Mouse (Mus musculus) forebrain, embryonic 11.5 days (tissue): ENCODE data around the gene Cadps2. TPM values are rescaled to one million over a fixed set of nuclear protein-coding genes. Genes with fewer than 3 reads are reported as not detected.

Experiments
- ATAC-seq: fragments of 200-750 bp; cut with Nextera tagmentation; replicated peaks from 2 replicates; pipeline ENCODE4 v1.8.0; 2017; ENCODE audit warnings: moderate TSS enrichment; ENCODE audit not compliant: low FRiP score
- DNase-seq: peaks from one replicate; pipeline ENCODE4 v3.0.0-alpha.2; 2017; ENCODE audit warnings: low spot score
- H3K27ac ChIP-seq: fragments of 300-500 bp; sonication (generic); 2 replicates; pipeline ENCODE4 v1.5.1; 2014; ENCODE audit warnings: low read depth, low read length
- H3K27me3 ChIP-seq: fragments of 300-500 bp; sonication (generic); 2 replicates; pipeline ENCODE4 v1.6.1; 2014; ENCODE audit warnings: mild to moderate bottlenecking, low read length, mixed read lengths; ENCODE audit not compliant: control insufficient read depth, insufficient read depth
- H3K36me3 ChIP-seq: fragments of 300-500 bp; sonication (generic); 2 replicates; pipeline ENCODE4 v1.6.1; 2014; ENCODE audit warnings: mild to moderate bottlenecking, low read length, moderate library complexity, mixed read lengths; ENCODE audit not compliant: control insufficient read depth, insufficient read depth
- H3K4me1 ChIP-seq: fragments of 300-500 bp; sonication (generic); replicated peaks from 2 replicates; pipeline ENCODE4 v1.6.1; 2014; ENCODE audit warnings: low read length, mixed read lengths; ENCODE audit not compliant: control insufficient read depth, insufficient read depth
- H3K4me2 ChIP-seq: fragments of 300-500 bp; sonication (generic); 2 replicates; pipeline ENCODE4 v1.6.1; 2014; ENCODE audit warnings: low read depth, mild to moderate bottlenecking, low read length, moderate library complexity, mixed read lengths; ENCODE audit not compliant: severe bottlenecking
- H3K4me3 ChIP-seq: fragments of 300-500 bp; sonication (generic); 2 replicates; pipeline ENCODE4 v1.5.1; 2014; ENCODE audit warnings: low read depth, low read length
- H3K9ac ChIP-seq: fragments of 300-500 bp; sonication (generic); 2 replicates; pipeline ENCODE4 v1.6.1; 2014; ENCODE audit warnings: low read length
- H3K9me3 ChIP-seq: fragments of 300-500 bp; sonication (generic); 2 replicates; pipeline ENCODE4 v1.6.1; 2016; ENCODE audit warnings: low read length, mixed read lengths; ENCODE audit not compliant: control insufficient read depth
- WGBS: fragments of 180-500 bp; shearing (Covaris S2); extraction: QIAGEN DNeasy Blood & Tissue Kit; methylation state at CpG from one replicate; pipeline ENCODE4 v1.1.7; 2014; 5-methylcytosine and 5-hydroxymethylcytosine counted together
- polyA plus RNA-seq: library from polyadenylated mRNA; unstranded; fragments of >200 nt; fragmentation: Nextera tagmentation; extraction: Ambion mirVana; gene quantifications from 2 replicates; pipeline ENCODE4 v1.2.1, GENCODE M21; 2014

The Cadps2 gene
- polyA plus RNA-seq, 1 experiment from 2014 or later, result 3.8 TPM

DNA sequence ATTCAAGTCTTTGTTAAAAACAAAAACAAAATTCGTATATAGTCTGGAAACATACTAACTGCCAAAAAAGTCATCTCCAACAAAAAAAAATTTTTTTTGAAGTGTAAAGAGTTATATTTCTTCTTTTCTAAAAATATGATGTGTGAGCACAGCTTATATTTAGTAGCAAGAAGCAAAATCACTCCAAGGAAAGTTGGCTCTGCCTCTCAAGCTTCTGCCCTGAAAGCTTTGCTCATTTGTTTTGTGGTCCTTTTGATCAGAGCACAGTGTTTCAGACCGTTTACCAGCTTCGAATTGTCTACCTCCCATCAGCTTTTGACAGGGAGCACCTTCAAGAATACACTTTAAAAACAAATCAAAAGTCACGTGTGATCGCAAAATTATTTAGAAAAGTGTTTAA, 99.2 kb downstream of the Cadps2 start:
- Histone ChIP-seq H3K4me1 (no peaks in the 10 kb centered on the region), H3K4me3 (no peak overlapping the region), H3K4me2 (no peak overlapping the region), H3K36me3 (no peaks in the 10 kb centered on the region), H3K9me3 (no peaks in the 10 kb centered on the region; the same call in 1 of the 2 replicates), H3K9ac (no peak overlapping the region), H3K27me3 (no peaks in the 10 kb centered on the region), H3K27ac (no peak overlapping the region)
- ATAC-seq (no peak), DNase-seq (no peak)
- WGBS, result 71% methylated on average over 5 of the region's 5 CpGs

DNA sequence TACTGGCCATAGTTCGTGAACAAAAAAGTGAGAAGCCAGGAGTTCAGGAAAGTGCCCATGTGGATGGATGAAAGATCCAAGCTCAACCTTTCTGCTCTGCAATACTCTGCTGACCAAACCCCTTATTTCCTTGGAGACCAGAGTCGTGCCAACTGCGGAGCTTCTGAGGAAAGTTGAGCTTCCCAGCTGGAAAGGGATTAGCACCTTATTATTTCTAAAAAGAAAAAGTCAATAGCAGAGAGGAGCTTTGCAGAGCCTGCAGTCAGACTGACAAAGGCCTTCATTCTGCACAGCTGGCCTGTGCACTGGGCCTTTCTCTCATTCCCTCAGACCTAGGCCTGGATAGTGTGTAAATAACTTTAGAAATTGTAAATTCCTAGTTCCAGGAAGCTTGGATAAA, 106.5 kb downstream of the Cadps2 start:
- Histone ChIP-seq H3K4me2 (no peak overlapping the region), H3K27ac (peak overlapping the region; percentile 4; the same call in 1 of the 2 replicates), H3K9me3 (no peaks in the 10 kb centered on the region), H3K4me1 (peaks cover 4% of the 10 kb centered on the region; the same call in 1 of the 2 replicates), H3K27me3 (no peaks in the 10 kb centered on the region), H3K9ac (no peak overlapping the region), H3K4me3 (no peak overlapping the region), H3K36me3 (no peaks in the 10 kb centered on the region)
- ATAC-seq, result peak; percentile 64
- DNase-seq, result no peak
- WGBS, result 8% methylated on average over 3 of the region's 3 CpGs

DNA sequence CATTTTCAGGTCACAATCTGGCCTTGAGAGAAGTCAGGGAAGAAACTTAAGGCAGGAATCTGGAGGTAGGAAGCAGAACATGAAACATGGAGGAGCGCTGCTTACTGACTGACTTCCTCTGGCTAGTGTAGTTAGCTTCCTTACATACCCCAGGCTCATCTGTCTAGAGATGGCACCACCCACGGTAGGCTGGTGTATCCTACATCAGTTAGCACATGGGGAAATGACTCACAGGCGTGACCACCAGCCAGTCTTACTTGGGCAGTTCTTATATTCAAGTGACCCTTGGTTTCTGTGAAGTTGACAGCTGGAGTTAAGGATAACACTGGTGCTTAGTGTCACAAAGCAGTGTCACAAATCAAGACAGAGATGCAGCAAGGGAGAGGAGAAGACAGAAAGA, 110.6 kb downstream of the Cadps2 start:
- ATAC-seq, result no peak
- Histone ChIP-seq H3K4me3 (no peak overlapping the region), H3K9me3 (no peaks in the 10 kb centered on the region), H3K9ac (no peak overlapping the region), H3K36me3 (no peaks in the 10 kb centered on the region), H3K4me1 (peaks cover 4% of the 10 kb centered on the region; the same call in 1 of the 2 replicates), H3K27me3 (no peaks in the 10 kb centered on the region), H3K27ac (no peak overlapping the region), H3K4me2 (no peak overlapping the region)
- 82% methylated on average over 3 of the region's 3 CpGs for WGBS
- no peak for DNase-seq

DNA sequence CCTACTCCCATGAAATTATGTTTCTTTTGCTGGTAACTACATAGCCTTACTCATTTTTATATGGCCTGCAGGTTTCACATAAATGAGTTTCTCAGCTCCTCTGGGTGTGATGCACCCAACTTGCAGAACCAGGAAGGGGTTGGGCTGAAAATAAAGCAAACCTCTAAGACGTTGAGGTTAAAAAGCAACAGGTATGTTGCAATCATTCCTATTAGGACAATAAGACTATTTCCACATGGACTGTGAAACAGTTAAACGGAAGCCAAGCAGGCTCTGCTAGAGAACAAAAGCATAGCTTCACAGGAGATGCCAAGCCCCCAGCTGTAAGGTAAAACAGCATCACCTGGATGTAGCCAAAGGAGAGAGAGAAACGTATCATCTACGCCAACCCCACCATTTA, 115.5 kb downstream of the Cadps2 start:
- H3K36me3 ChIP-seq, result no peaks in the 10 kb centered on the region
- no peaks in the 10 kb centered on the region for H3K9me3 ChIP-seq
- no peak for ATAC-seq
- DNase-seq, result no peak
- no peak overlapping the region for H3K4me3 ChIP-seq
- H3K9ac ChIP-seq, result no peak overlapping the region
- H3K4me1 ChIP-seq, result no peaks in the 10 kb centered on the region
- no peak overlapping the region for H3K27ac ChIP-seq
- H3K27me3 ChIP-seq, result no peaks in the 10 kb centered on the region
- WGBS, result 91% methylated on average over 4 of the region's 4 CpGs
- no peak overlapping the region for H3K4me2 ChIP-seq

DNA sequence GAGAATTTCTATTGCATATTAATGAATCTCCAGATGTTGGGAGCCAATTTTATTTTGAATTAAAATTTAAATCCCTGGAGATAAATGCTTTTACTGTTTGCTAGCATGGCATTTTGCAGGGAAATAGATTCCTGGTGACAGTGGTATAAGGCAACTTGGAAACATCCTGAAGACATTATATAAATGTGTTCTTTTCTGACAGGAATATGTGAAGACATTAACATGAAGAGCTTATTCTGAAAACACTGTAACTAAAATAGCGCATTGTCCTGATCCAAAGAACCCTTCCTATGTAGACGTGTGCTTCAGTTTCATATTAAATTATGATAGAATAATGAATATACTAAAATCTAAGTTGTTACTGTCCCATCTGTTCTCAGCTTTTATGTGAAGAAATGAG, 118.8 kb downstream of the Cadps2 start:
- no peak overlapping the region for H3K4me3 ChIP-seq
- no peak overlapping the region for H3K27ac ChIP-seq
- H3K36me3 ChIP-seq, result no peaks in the 10 kb centered on the region
- no peak for DNase-seq
- H3K9ac ChIP-seq, result no peak overlapping the region
- no peaks in the 10 kb centered on the region for H3K9me3 ChIP-seq
- no peak overlapping the region for H3K4me2 ChIP-seq
- no peaks in the 10 kb centered on the region for H3K4me1 ChIP-seq
- 94% methylated on average over 2 of the region's 2 CpGs for WGBS
- ATAC-seq, result no peak
- H3K27me3 ChIP-seq, result no peaks in the 10 kb centered on the region

DNA sequence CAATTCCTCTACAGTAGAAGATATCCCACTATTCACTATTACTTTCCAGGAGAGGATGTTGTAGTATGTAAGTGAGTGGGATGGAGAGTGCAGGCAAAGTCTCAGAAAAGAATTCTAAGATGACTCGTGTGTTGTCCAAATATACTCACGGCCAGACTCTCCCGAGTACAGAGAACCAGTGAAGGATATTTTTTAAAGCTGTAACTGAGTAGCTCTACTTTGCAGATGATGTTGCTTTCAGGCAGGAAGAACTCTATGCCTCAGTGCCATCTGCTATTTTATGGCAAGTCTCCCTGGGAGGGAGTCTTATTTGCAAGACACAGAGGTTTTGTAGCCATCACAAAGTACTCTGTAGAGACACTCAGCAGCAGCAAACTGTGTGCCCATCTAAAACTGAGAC, 131.7 kb downstream of the Cadps2 start:
- Histone ChIP-seq H3K27me3 (no peaks in the 10 kb centered on the region), H3K4me3 (no peak overlapping the region), H3K4me1 (no peaks in the 10 kb centered on the region), H3K9ac (no peak overlapping the region), H3K36me3 (no peaks in the 10 kb centered on the region), H3K9me3 (no peaks in the 10 kb centered on the region), H3K27ac (no peak overlapping the region), H3K4me2 (no peak overlapping the region)
- ATAC-seq, result no peak
- 80% methylated on average over 3 of the region's 3 CpGs for WGBS
- no peak for DNase-seq

DNA sequence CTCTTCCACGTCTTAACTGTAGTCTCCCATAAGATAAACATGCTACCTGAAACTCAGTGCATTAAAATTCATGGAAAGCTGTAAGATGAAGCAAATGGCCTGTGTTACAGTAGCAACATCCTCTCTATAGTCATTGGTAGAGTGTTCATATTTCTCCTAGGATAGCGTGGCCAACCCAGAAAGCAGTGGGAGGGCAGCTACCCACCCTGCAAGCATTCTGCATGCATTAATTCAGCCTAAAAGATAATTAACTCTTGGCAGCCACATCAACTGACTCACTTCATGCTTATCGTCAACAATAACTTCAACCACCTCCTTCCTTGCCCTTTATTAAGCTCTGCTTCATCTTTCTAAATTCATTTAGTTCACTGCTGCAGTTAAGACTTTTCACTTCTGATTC, 138.3 kb downstream of the Cadps2 start:
- H3K9ac ChIP-seq, result no peak overlapping the region
- no peaks in the 10 kb centered on the region for H3K36me3 ChIP-seq
- H3K9me3 ChIP-seq, result no peaks in the 10 kb centered on the region
- H3K4me2 ChIP-seq, result no peak overlapping the region
- no peak for DNase-seq
- 79% methylated on average over 3 of the region's 3 CpGs for WGBS
- no peaks in the 10 kb centered on the region for H3K4me1 ChIP-seq
- H3K4me3 ChIP-seq, result no peak overlapping the region
- no peak overlapping the region for H3K27ac ChIP-seq
- no peaks in the 10 kb centered on the region for H3K27me3 ChIP-seq
- no peak for ATAC-seq

DNA sequence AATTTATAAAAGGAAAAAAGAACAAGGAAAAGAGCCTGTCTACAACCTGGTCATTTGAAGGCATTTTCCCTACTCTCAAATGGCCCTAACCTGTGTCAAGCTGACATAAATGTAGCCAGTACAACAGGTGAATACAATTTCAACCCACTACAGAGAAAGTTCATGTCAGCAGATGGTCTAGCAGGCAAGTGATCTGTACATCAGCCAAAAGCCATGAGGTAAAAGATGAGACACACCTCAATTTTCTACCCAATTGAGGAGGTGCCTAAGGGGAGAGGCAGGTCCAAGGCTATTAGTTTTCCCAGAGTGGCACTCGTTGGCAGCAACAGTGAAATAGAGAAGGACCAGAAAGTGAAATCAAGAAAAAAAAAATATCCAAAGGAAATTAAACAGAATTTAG, 161.0 kb downstream of the Cadps2 start:
- H3K27me3 ChIP-seq, result no peaks in the 10 kb centered on the region
- DNase-seq (no peak), ATAC-seq (no peak)
- H3K9me3 ChIP-seq, result no peaks in the 10 kb centered on the region
- no peaks in the 10 kb centered on the region for H3K4me1 ChIP-seq
- no peaks in the 10 kb centered on the region for H3K36me3 ChIP-seq
- H3K27ac ChIP-seq, result no peak overlapping the region
- no peak overlapping the region for H3K4me3 ChIP-seq
- H3K4me2 ChIP-seq, result no peak overlapping the region
- no peak overlapping the region for H3K9ac ChIP-seq
- 81% methylated on average over 1 of the region's 1 CpGs for WGBS

DNA sequence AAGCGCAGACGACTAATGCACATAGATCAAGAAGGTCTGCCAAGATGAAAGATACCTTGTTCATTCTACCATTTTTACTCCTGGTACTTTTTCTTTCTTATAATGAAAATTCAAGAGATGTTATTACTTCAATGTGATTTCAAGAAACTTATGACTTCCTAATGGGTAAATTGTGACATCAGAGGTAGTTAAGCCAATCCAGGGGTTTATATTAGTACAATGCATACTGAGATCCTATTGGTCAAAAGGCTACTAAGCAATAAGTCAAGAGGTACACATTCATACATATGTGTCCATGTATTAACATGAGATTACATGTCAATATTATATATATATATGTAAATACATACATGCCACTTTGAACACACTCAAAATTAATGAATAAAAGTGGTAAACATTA, 184.2 kb downstream of the Cadps2 start, which contains the start of gene Rnf148:
Gene Rnf148, minus strand, starts transcription at position 101 of the 400 bp plus-strand sequence.
- ATAC-seq (no peak), DNase-seq (no peak)
- H3K27ac ChIP-seq, result no peak within 1 kb of the TSS
- no peak within 1 kb of the TSS for H3K9ac ChIP-seq
- H3K27me3 ChIP-seq, result no peaks in the 10 kb centered on the region
- H3K36me3 ChIP-seq, result no peaks in the 10 kb centered on the region
- H3K4me1 ChIP-seq, result no peaks in the 10 kb centered on the region
- 97% methylated on average over 2 of the region's 2 CpGs for WGBS
- no peak within 1 kb of the TSS for H3K4me2 ChIP-seq
- H3K9me3 ChIP-seq, result no peaks in the 10 kb centered on the region
- H3K4me3 ChIP-seq, result no peak within 1 kb of the TSS
